Mouse (Mus musculus) liver, embryonic 14.5 days (tissue): ENCODE data around the gene Nmur1. TPM values are rescaled to one million over a fixed set of nuclear protein-coding genes. Genes with fewer than 3 reads are reported as not detected.

Experiments used
- ATAC-seq: fragments of 200-750 bp; cut with Nextera tagmentation; 2 replicates; pipeline ENCODE4 v1.8.0; 2017; ENCODE audit warnings: moderate number of reproducible peaks, mild to moderate bottlenecking, moderate library complexity; ENCODE audit not compliant: insufficient read depth
- DNase-seq, 3 experiments: peaks; one replicate each; pipeline ENCODE4 v3.0.0-alpha.2; 2012 to 2013; ENCODE audit warnings: low read depth in 3 of 3, low spot score in 3 of 3
- H3K27ac ChIP-seq: fragments of 300-500 bp; sonication (generic); 2 replicates; pipeline ENCODE4 v1.5.1; 2014; ENCODE audit warnings: moderate library complexity, mild to moderate bottlenecking, control low read depth, inconsistent platforms
- H3K27me3 ChIP-seq: fragments of 300-500 bp; sonication (generic); 2 replicates; pipeline ENCODE4 v1.6.1; 2014; ENCODE audit warnings: mild to moderate bottlenecking, low read length, moderate library complexity; ENCODE audit not compliant: control insufficient read depth, insufficient read depth
- H3K36me3 ChIP-seq: fragments of 300-500 bp; sonication (generic); replicated peaks from 2 replicates; pipeline ENCODE4 v1.6.1; 2014; ENCODE audit warnings: low read depth; ENCODE audit not compliant: control insufficient read depth, insufficient read depth
- H3K4me1 ChIP-seq, 2 experiments: fragments of 200-500 bp in 1 of 2; fragments of 300-500 bp in 1 of 2; sonication (generic) in 1 of 2; replicated peaks; 2 replicates each; pipeline ENCODE4 v1.6.1; 2012 to 2014; ENCODE audit warnings: antibody characterized with exemption in 1 of 2, inconsistent platforms in 1 of 2, low read length in 1 of 2; ENCODE audit not compliant: control insufficient read depth in 2 of 2, insufficient read depth in 2 of 2
- H3K4me2 ChIP-seq: fragments of 300-500 bp; sonication (generic); 2 replicates; pipeline ENCODE4 v1.6.1; 2014; ENCODE audit warnings: low read depth, mild to moderate bottlenecking, control low read depth, moderate library complexity
- H3K4me3 ChIP-seq, 2 experiments: fragments of 200-500 bp in 1 of 2; fragments of 300-500 bp in 1 of 2; sonication (generic) in 1 of 2; 2 replicates each; pipeline ENCODE4 v1.5.1; 2012 to 2014; ENCODE audit warnings: low read depth in 2 of 2, low read length in 2 of 2, mild to moderate bottlenecking in 2 of 2, control low read depth in 1 of 2, inconsistent platforms in 1 of 2, moderate library complexity in 1 of 2; ENCODE audit not compliant: insufficient read depth in 1 of 2
- H3K9ac ChIP-seq: fragments of 300-500 bp; sonication (generic); replicated peaks from 2 replicates; pipeline ENCODE4 v1.6.1; 2014; ENCODE audit warnings: mild to moderate bottlenecking, control low read depth, moderate library complexity
- H3K9me3 ChIP-seq: fragments of 300-500 bp; sonication (generic); 2 replicates; pipeline ENCODE4 v1.6.1; 2016; ENCODE audit warnings: low read length, mixed read lengths; ENCODE audit not compliant: control insufficient read depth
- CTCF ChIP-seq: IDR thresholded peaks from 2 replicates; pipeline ENCODE4 v1.5.1; 2016; ENCODE audit warnings: antibody characterized with exemption, low read depth, control low read depth
- EP300 ChIP-seq: IDR thresholded peaks from 2 replicates; pipeline ENCODE4 v1.6.1; 2016; ENCODE audit warnings: antibody characterized with exemption, low read depth
- WGBS: fragments of 180-500 bp; shearing (Covaris S2); extraction: QIAGEN DNeasy Blood & Tissue Kit; methylation state at CpG from one replicate; pipeline ENCODE4 v1.1.7; 2014; ENCODE audit not compliant: insufficient replicate concordance; 5-methylcytosine and 5-hydroxymethylcytosine counted together
- polyA plus RNA-seq, 2 experiments: library from polyadenylated mRNA; depleted of rRNA in 1 of 2; stranded (reverse) in 1 of 2; unstranded in 1 of 2; fragments of >200 nt; fragmentation: Nextera tagmentation in 1 of 2; extraction: Ambion mirVana in 1 of 2; gene quantifications; 2 replicates each; pipeline versions ENCODE4 v1.2.1 to v1.2.3; 2012 to 2014

Gene Nmur1
- polyA plus RNA-seq, 2 experiments: not detected

DNA sequence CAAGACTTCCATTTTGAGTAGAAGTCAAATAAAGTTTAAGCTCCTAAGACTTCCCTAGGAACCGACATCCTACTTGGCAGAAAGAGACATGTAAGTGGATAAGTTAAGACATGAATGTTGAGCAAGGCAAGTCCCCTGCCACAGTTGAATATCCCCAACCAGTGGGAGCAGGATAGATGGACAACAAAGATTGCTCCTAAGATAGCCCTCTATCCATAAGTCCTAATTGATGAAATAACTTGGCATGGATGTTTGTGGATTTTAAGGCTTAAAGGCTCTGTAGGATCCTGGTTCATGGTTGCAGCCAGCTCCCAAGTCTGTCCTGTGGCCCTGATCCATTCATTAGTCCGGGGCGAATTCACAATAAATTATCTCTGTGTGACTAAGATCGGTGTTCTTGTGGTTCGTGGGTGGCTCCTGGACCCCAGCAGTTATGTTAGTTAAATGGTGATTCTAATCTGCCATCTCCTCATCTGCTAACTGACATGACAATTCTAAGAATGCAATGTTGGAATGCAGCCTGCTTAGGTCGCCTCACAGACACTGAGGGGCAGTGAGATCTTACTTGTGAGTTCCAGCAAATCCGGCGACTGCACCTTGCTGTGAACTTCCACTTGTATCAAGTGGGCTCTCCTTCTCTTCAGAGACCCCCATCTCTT, 25.8 kb downstream of the Nmur1 start:
- TF ChIP-seq EP300 (no peak), CTCF (no peak)
- 27% methylated on average over 8 of the region's 8 CpGs for WGBS
- H3K9ac ChIP-seq: no peak overlapping the region
- no peaks in the 10 kb centered on the region for H3K36me3 ChIP-seq
- H3K27me3 ChIP-seq: no peaks in the 10 kb centered on the region
- H3K27ac ChIP-seq: no peak overlapping the region
- no peak overlapping the region for H3K4me2 ChIP-seq
- ATAC-seq (no peak), DNase-seq (no peak)
- no peak overlapping the region for H3K4me3 ChIP-seq
- no peaks in the 10 kb centered on the region for H3K9me3 ChIP-seq
- H3K4me1 ChIP-seq: peaks cover 0 to 4% of the 10 kb centered on the region in 2 experiments; a peak in 1 of 4 replicates

DNA sequence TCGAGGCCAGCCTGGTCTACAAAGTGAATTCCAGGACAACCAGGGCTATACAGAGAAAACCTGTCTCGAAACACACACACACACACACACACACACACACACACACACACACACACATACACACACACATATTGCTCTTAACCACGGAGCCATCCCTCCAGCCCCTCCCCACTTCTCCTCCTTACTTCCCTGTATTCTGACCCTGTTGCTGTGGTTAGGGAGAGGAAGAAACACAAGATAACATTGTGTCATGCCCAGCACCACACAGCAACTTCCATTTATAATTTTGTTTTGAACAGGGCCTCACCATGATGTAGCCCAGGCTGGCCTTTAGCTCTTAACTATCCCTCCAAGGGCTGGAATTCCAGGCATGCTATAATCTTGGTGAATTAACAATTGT, 26.7 kb downstream of the Nmur1 start:
- Histone ChIP-seq H3K4me2 (no peak overlapping the region), H3K36me3 (no peaks in the 10 kb centered on the region), H3K4me1 (peaks cover 0 to 4% of the 10 kb centered on the region in 2 experiments; a peak in 1 of 4 replicates), H3K9me3 (no peaks in the 10 kb centered on the region), H3K27me3 (no peaks in the 10 kb centered on the region), H3K27ac (no peak overlapping the region), H3K4me3 (no peak overlapping the region), H3K9ac (no peak overlapping the region)
- TF ChIP-seq CTCF (no peak), EP300 (no peak)
- DNase-seq: no peak
- no peak for ATAC-seq
- 28% methylated on average over 3 of the region's 3 CpGs for whole genome bisulfite sequencing

DNA sequence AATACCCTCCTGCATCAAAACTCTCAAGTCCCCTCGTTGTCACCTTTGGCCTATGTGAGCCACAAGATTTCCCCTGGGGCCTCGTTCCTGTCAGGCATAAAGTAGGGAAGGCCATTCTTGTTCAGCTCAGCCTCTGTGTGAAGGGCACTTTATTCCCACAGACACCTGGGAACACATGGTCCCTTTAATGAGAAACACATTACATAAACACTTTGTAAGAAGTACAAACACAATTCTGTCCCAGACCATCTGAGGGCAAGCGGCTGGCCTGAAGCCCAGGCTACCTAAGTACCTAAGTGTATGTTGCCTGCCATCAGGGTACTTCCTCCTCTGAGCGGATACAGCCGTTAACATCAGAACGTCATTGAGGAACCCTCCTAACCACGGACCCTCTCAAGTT, 27.8 kb downstream of the Nmur1 start:
- Histone ChIP-seq H3K36me3 (no peaks in the 10 kb centered on the region), H3K4me2 (no peak overlapping the region), H3K4me1 (peaks cover 0 to 4% of the 10 kb centered on the region in 2 experiments; a peak in 1 of 4 replicates), H3K4me3 (no peak overlapping the region), H3K9ac (no peak overlapping the region), H3K9me3 (no peaks in the 10 kb centered on the region), H3K27me3 (no peaks in the 10 kb centered on the region), H3K27ac (no peak overlapping the region)
- 25% methylated on average over 7 of the region's 7 CpGs for WGBS
- no peak for TF ChIP-seq CTCF
- DNase-seq (no peak), ATAC-seq (no peak)

DNA sequence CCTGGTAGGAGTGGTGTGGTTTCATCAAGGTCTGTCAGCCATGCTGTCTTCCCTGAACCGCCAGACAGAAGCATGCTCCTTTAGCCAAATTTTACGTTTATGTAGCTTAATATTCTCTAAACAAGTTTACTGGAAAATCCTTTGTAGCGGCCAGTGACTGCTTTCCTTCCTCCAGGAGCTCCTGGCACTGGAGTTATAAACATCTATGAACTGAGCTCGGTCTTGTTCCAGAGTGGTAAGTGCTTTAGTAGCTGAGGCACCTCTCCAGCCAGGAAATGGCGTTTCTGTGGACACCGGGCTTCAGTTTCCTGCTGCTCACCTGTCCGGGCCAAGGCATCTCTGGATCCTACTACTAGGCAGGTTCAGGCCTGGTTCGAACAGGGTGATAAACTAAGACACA, 28.4 kb downstream of the Nmur1 start:
- H3K36me3 ChIP-seq: no peaks in the 10 kb centered on the region
- H3K27me3 ChIP-seq: no peaks in the 10 kb centered on the region
- no peak overlapping the region for H3K27ac ChIP-seq
- H3K4me3 ChIP-seq: no peak overlapping the region
- H3K9ac ChIP-seq: no peak overlapping the region
- no peak overlapping the region for H3K4me2 ChIP-seq
- DNase-seq: no peak
- WGBS: 67% methylated on average over 8 of the region's 8 CpGs
- H3K9me3 ChIP-seq: no peaks in the 10 kb centered on the region
- TF ChIP-seq EP300 (no peak), CTCF (no peak)
- no peak for ATAC-seq
- H3K4me1 ChIP-seq: peaks cover 0 to 4% of the 10 kb centered on the region in 2 experiments; a peak in 1 of 4 replicates

DNA sequence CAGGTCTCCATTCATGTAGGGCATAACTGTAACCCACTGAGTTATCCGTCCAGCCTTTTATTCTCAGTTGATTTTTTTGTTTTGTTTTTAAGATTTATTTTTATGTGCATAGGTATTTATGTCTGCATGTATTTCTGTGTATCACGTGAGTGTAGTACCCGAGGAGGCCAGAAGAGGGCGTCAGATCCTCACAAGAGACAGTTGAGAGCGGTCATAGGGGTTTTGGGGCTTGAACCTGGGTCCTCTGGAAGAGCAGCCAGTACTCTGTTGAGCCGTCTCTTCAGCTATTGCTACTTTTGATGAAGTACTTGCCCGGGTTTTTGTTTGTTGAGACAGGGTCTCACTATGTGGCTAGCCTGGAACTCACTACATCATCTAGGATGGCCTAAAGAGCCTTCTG, 30.1 kb downstream of the Nmur1 start:
- TF ChIP-seq EP300 (no peak), CTCF (peak; percentile 54)
- Histone ChIP-seq H3K9me3 (no peaks in the 10 kb centered on the region), H3K4me3 (no peak overlapping the region), H3K27me3 (no peaks in the 10 kb centered on the region), H3K4me1 (peaks cover 0 to 4% of the 10 kb centered on the region in 2 experiments; a peak in 1 of 4 replicates), H3K4me2 (no peak overlapping the region), H3K36me3 (no peaks in the 10 kb centered on the region), H3K27ac (no peak overlapping the region), H3K9ac (no peak overlapping the region)
- DNase-seq (no peak), ATAC-seq (no peak)
- 59% methylated on average over 7 of the region's 7 CpGs for WGBS
